Mouse (Mus musculus): Measurements from ENCODE around the gene Klrb1f. TPM values are rescaled to one million over a fixed set of nuclear protein-coding genes. Genes with fewer than 3 reads are reported as not detected.

The Klrb1f gene
- polyA plus RNA-seq, 1 experiment from 2014 or later: 0.41 TPM

DNA sequence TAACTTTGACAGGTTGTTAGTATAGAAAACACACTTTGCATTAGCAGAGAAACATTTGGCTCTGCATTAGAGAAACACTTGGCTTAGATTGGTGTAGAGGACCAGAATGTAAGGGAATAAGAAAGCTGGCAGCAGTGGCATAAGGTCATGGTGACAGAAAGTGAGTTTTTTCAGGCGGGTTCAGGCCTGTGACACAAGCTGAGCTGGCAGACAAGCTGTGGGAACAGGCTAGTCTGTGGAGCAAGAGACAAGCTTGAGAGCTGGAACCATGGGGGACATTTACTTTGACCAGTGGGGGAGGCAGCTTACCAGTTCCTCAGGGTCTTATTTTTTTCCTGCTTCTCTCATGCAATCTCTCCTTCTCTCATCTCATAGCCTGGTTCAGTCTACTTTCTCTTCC lies 32.7 kb upstream of the Klrb1f start:
- Histone ChIP-seq H3K4me3 (replicated peaks; ENCODE audit: low read depth, low read length) (no peak overlapping the region), H3K9me3 (ENCODE audit: control insufficient read depth, low read length) (no peaks in the 10 kb centered on the region), H3K9ac (replicated peaks; ENCODE audit: low read length) (no peak overlapping the region), H3K27ac (replicated peaks; ENCODE audit: low read depth, low read length) (no peak overlapping the region), H3K36me3 (ENCODE audit: control insufficient read depth, insufficient read depth, low read length) (no peaks in the 10 kb centered on the region), H3K27me3 (ENCODE audit: control insufficient read depth, insufficient read depth, low read length) (no peaks in the 10 kb centered on the region), H3K4me2 (ENCODE audit: low read length) (no peak overlapping the region), H3K4me1 (ENCODE audit: control insufficient read depth, insufficient read depth, low read length) (no peaks in the 10 kb centered on the region)
- ATAC-seq (ENCODE audit: low FRiP score, low TSS enrichment) (no peak), DNase-seq (no peak)
- WGBS: 64% methylated on average over 1 of the region's 1 CpGs

DNA sequence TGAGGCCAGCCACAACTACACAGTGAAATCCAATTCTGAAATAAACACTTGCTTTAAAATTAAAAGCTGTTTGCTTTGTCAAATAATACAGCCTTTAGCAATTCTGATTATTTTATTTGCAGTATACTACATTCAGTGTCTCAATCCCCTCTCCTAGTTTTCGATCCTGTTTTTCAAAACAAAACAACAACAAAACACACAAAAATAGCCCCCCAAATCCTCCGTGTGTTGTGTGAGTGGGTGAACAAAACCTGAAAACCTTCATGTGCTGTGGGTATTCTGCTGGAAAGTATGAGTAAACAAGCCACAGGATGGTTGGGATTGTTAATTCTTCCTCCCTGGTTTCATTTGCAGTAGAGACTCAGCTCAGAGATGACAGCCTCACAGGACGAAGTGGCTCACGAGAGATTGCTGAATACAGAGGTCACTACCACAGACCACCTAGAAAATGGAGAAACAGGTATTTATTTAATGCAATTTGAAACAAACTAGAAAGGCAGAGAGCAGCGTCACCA lies 31.9 kb upstream of the Klrb1f start:
- Histone ChIP-seq H3K4me2 (ENCODE audit: low read length) (no peak overlapping the region), H3K4me3 (replicated peaks; ENCODE audit: low read depth, low read length) (no peak overlapping the region), H3K4me1 (ENCODE audit: control insufficient read depth, insufficient read depth, low read length) (no peaks in the 10 kb centered on the region), H3K27ac (replicated peaks; ENCODE audit: low read depth, low read length) (no peak overlapping the region), H3K36me3 (ENCODE audit: control insufficient read depth, insufficient read depth, low read length) (no peaks in the 10 kb centered on the region), H3K9me3 (ENCODE audit: control insufficient read depth, low read length) (no peaks in the 10 kb centered on the region), H3K27me3 (ENCODE audit: control insufficient read depth, insufficient read depth, low read length) (no peaks in the 10 kb centered on the region), H3K9ac (replicated peaks; ENCODE audit: low read length) (no peak overlapping the region)
- ATAC-seq (ENCODE audit: low FRiP score, low TSS enrichment) (no peak), DNase-seq (no peak)
- WGBS: 91% methylated on average over 5 of the region's 5 CpGs

DNA sequence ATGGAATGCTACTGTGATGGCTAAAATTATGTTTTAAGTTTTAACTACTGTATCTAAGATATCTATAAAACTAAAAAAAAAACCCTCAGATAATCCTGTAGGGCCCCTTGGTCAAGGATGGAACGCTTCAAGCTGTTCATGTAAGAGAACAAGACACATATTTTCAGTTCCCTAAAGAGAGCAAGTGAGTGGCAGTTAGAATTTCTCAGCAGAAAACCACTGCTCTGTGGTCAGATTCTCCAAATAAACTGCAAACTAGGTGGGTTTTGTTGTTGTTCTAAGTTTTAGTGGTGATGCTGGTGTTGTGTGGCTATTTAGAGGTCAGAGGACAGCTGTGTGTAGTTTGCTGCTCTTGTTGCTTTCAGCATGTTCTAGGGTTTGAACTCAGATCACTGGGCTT lies 31.3 kb upstream of the Klrb1f start:
- H3K4me1 ChIP-seq (ENCODE audit: control insufficient read depth, insufficient read depth, low read length): no peaks in the 10 kb centered on the region

GRCm38 (mm10) chr6:129027451-129028248 lies 18.1 kb upstream of the Klrb1f start:
- no peaks in the 10 kb centered on the region for H3K27me3 ChIP-seq (ENCODE audit: control insufficient read depth, insufficient read depth, low read length)
- WGBS: 92% methylated on average over 8 of the region's 8 CpGs
- no peak overlapping the region for H3K4me2 ChIP-seq (ENCODE audit: low read length)
- DNase-seq (no peak), ATAC-seq (ENCODE audit: low FRiP score, low TSS enrichment) (no peak)
- H3K4me3 ChIP-seq (replicated peaks; ENCODE audit: low read depth, low read length): no peak overlapping the region
- no peaks in the 10 kb centered on the region for H3K4me1 ChIP-seq (ENCODE audit: control insufficient read depth, insufficient read depth, low read length)
- H3K36me3 ChIP-seq (ENCODE audit: control insufficient read depth, insufficient read depth, low read length): no peaks in the 10 kb centered on the region
- no peaks in the 10 kb centered on the region for H3K9me3 ChIP-seq (ENCODE audit: control insufficient read depth, low read length)
- H3K27ac ChIP-seq (replicated peaks; ENCODE audit: low read depth, low read length): no peak overlapping the region
- no peak overlapping the region for H3K9ac ChIP-seq (replicated peaks; ENCODE audit: low read length)

More for the DNA sequence above, 31.3 kb upstream of the Klrb1f start:
- no peak overlapping the region for H3K9ac ChIP-seq (replicated peaks; ENCODE audit: low read length)
- H3K4me3 ChIP-seq (replicated peaks; ENCODE audit: low read depth, low read length): no peak overlapping the region
- DNase-seq (no peak), ATAC-seq (ENCODE audit: low FRiP score, low TSS enrichment) (no peak)
- H3K27me3 ChIP-seq (ENCODE audit: control insufficient read depth, insufficient read depth, low read length): no peaks in the 10 kb centered on the region
- WGBS: 83% methylated on average over 1 of the region's 1 CpGs
- H3K9me3 ChIP-seq (ENCODE audit: control insufficient read depth, low read length): no peaks in the 10 kb centered on the region
- no peak overlapping the region for H3K27ac ChIP-seq (replicated peaks; ENCODE audit: low read depth, low read length)
- no peaks in the 10 kb centered on the region for H3K36me3 ChIP-seq (ENCODE audit: control insufficient read depth, insufficient read depth, low read length)
- H3K4me2 ChIP-seq (ENCODE audit: low read length): no peak overlapping the region

DNA sequence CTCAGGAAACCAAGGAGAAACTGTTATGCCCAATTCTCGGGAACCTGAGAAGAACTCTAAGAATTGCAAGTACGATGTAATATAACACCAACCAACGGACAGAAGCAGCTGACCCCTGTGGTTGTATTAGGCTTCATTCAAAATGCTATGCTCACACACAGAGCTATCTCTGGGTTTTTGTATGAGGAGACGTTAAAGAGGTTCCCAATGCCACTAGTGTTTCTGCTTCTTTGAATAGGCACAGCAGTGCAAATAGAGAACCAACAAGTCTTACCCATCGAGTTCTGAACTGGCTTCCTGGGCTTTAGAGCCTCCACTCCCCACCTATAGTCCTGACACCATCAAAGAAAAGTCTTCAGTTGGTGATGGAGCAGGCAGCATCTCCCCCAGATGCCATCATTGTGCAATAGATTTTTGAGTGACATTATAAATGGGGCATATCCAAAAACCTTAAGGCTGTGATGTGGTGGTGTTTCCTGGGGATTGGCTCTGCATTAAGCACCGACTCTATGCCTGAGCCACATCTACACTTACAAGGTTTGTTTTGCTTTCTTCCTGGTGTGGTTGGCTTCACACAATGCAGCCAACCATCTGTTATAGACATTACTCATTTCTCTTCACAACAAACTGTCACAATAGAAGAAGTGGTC lies 15.4 kb upstream of the Klrb1f start:
- ATAC-seq (ENCODE audit: low FRiP score, low TSS enrichment) (no peak), DNase-seq (no peak)
- H3K4me1 ChIP-seq (ENCODE audit: control insufficient read depth, insufficient read depth, low read length): no peaks in the 10 kb centered on the region
- no peaks in the 10 kb centered on the region for H3K36me3 ChIP-seq (ENCODE audit: control insufficient read depth, insufficient read depth, low read length)
- H3K27me3 ChIP-seq (ENCODE audit: control insufficient read depth, insufficient read depth, low read length): no peaks in the 10 kb centered on the region
- no peak overlapping the region for H3K4me2 ChIP-seq (ENCODE audit: low read length)
- H3K9me3 ChIP-seq (ENCODE audit: control insufficient read depth, low read length): no peaks in the 10 kb centered on the region
- H3K27ac ChIP-seq (replicated peaks; ENCODE audit: low read depth, low read length): no peak overlapping the region
- WGBS: 69% methylated on average over 6 of the region's 6 CpGs
- no peak overlapping the region for H3K9ac ChIP-seq (replicated peaks; ENCODE audit: low read length)
- no peak overlapping the region for H3K4me3 ChIP-seq (replicated peaks; ENCODE audit: low read depth, low read length)

- no peak overlapping the region for H3K9ac ChIP-seq (replicated peaks; ENCODE audit: low read length)
- WGBS: 86% methylated on average over 2 of the region's 2 CpGs
- H3K36me3 ChIP-seq (ENCODE audit: control insufficient read depth, insufficient read depth, low read length): no peaks in the 10 kb centered on the region
- no peak overlapping the region for H3K4me3 ChIP-seq (replicated peaks; ENCODE audit: low read depth, low read length)
- H3K9me3 ChIP-seq (ENCODE audit: control insufficient read depth, low read length): no peaks in the 10 kb centered on the region
- DNase-seq: no peak
- H3K27ac ChIP-seq (replicated peaks; ENCODE audit: low read depth, low read length): no peak overlapping the region
- no peak for ATAC-seq (ENCODE audit: low FRiP score, low TSS enrichment)
- no peak overlapping the region for H3K4me2 ChIP-seq (ENCODE audit: low read length)
- no peaks in the 10 kb centered on the region for H3K27me3 ChIP-seq (ENCODE audit: control insufficient read depth, insufficient read depth, low read length)
- H3K4me1 ChIP-seq (ENCODE audit: control insufficient read depth, insufficient read depth, low read length): no peaks in the 10 kb centered on the region
Observed at GRCm38 (mm10) chr6:129030964-129031363, 14.7 kb upstream of the Klrb1f start.

- no peak overlapping the region for H3K4me3 ChIP-seq (replicated peaks; ENCODE audit: low read depth, low read length)
- no peaks in the 10 kb centered on the region for H3K27me3 ChIP-seq (ENCODE audit: control insufficient read depth, insufficient read depth, low read length)
- H3K27ac ChIP-seq (replicated peaks; ENCODE audit: low read depth, low read length): no peak overlapping the region
- WGBS: 76% methylated on average over 2 of the region's 2 CpGs
- H3K4me2 ChIP-seq (ENCODE audit: low read length): no peak overlapping the region
- peak; percentile 26 for DNase-seq
- ATAC-seq (ENCODE audit: low FRiP score, low TSS enrichment): no peak
- H3K9ac ChIP-seq (replicated peaks; ENCODE audit: low read length): no peak overlapping the region
- no peaks in the 10 kb centered on the region for H3K4me1 ChIP-seq (ENCODE audit: control insufficient read depth, insufficient read depth, low read length)
- H3K9me3 ChIP-seq (ENCODE audit: control insufficient read depth, low read length): no peaks in the 10 kb centered on the region
- H3K36me3 ChIP-seq (ENCODE audit: control insufficient read depth, insufficient read depth, low read length): no peaks in the 10 kb centered on the region
Observed at GRCm38 (mm10) chr6:129033397-129033796, 12.3 kb upstream of the Klrb1f start.

GRCm38 (mm10) chr6:129035017-129035416 lies 10.7 kb upstream of the Klrb1f start:
- no peaks in the 10 kb centered on the region for H3K27me3 ChIP-seq (ENCODE audit: control insufficient read depth, insufficient read depth, low read length)
- ATAC-seq (ENCODE audit: low FRiP score, low TSS enrichment): no peak
- 85% methylated on average over 2 of the region's 2 CpGs for WGBS
- no peaks in the 10 kb centered on the region for H3K4me1 ChIP-seq (ENCODE audit: control insufficient read depth, insufficient read depth, low read length)
- H3K9me3 ChIP-seq (ENCODE audit: control insufficient read depth, low read length): no peaks in the 10 kb centered on the region
- H3K27ac ChIP-seq (replicated peaks; ENCODE audit: low read depth, low read length): no peak overlapping the region
- H3K9ac ChIP-seq (replicated peaks; ENCODE audit: low read length): no peak overlapping the region
- H3K4me2 ChIP-seq (ENCODE audit: low read length): no peak overlapping the region
- no peak overlapping the region for H3K4me3 ChIP-seq (replicated peaks; ENCODE audit: low read depth, low read length)
- no peaks in the 10 kb centered on the region for H3K36me3 ChIP-seq (ENCODE audit: control insufficient read depth, insufficient read depth, low read length)
- no peak for DNase-seq

GRCm38 (mm10) chr6:129036326-129036725 lies 9.4 kb upstream of the Klrb1f start:
- H3K4me1 ChIP-seq (ENCODE audit: control insufficient read depth, insufficient read depth, low read length): no peaks in the 10 kb centered on the region
- H3K9ac ChIP-seq (replicated peaks; ENCODE audit: low read length): no peak overlapping the region
- H3K27ac ChIP-seq (replicated peaks; ENCODE audit: low read depth, low read length): no peak overlapping the region
- H3K4me2 ChIP-seq (ENCODE audit: low read length): no peak overlapping the region
- no peaks in the 10 kb centered on the region for H3K9me3 ChIP-seq (ENCODE audit: control insufficient read depth, low read length)
- ATAC-seq (ENCODE audit: low FRiP score, low TSS enrichment): no peak
- H3K27me3 ChIP-seq (ENCODE audit: control insufficient read depth, insufficient read depth, low read length): no peaks in the 10 kb centered on the region
- no peak overlapping the region for H3K4me3 ChIP-seq (replicated peaks; ENCODE audit: low read depth, low read length)
- no peak for DNase-seq
- H3K36me3 ChIP-seq (ENCODE audit: control insufficient read depth, insufficient read depth, low read length): no peaks in the 10 kb centered on the region
